Mouse (Mus musculus) adipocyte (in vitro differentiated cells): ENCODE measurements around the gene Alpk1.
"Not testable (repeated sequence)": the region's sequence is repeated elsewhere in the genome, so short reads cannot be mapped to it uniquely, and the experiment has no call there.

Source experiments
- DNase-seq: peaks from one replicate; pipeline ENCODE4 v3.0.0-alpha.2; 2016; ENCODE audit warnings: low spot score

Gene Alpk1

GRCm38 (mm10) chr3:127790234-127791055, 10.1 kb upstream of the Alpk1 start:
- peak; percentile 55 for DNase-seq

GRCm38 (mm10) chr3:127789500-127790191, 9.3 kb upstream of the Alpk1 start, which contains the start of gene Tifa:
Gene Tifa, plus strand, starts transcription at chr3:127789805.
- DNase-seq, result peak; percentile 8

GRCm38 (mm10) chr3:127788919-127789318, 8.6 kb upstream of the Alpk1 start:
- no peak for DNase-seq

- DNase-seq, result no peak
These were observed 7.7 kb upstream of the Alpk1 start for GRCm38 (mm10) chr3:127788038-127788437.

- DNase-seq, result no peak
These were observed 6.7 kb upstream of the Alpk1 start for GRCm38 (mm10) chr3:127787032-127787431.

- DNase-seq, result not testable (repeated sequence)
These were observed 3.4 kb upstream of the Alpk1 start for GRCm38 (mm10) chr3:127783680-127784079.

- DNase-seq, result no peak
These were observed 2.6 kb upstream of the Alpk1 start for GRCm38 (mm10) chr3:127782921-127783320.

- no peak for DNase-seq
These were observed 594 bp upstream of the Alpk1 start for GRCm38 (mm10) chr3:127780921-127781320.

- DNase-seq, result no peak
These were observed 11.2 kb downstream of the Alpk1 start for GRCm38 (mm10) chr3:127769146-127769545.

GRCm38 (mm10) chr3:127765971-127766370, 14.4 kb downstream of the Alpk1 start:
- no peak for DNase-seq

- no peak for DNase-seq
These were observed 15.8 kb downstream of the Alpk1 start for GRCm38 (mm10) chr3:127764541-127764940.

GRCm38 (mm10) chr3:127763076-127763612, 17.2 kb downstream of the Alpk1 start:
- DNase-seq, result peak; percentile 86

GRCm38 (mm10) chr3:127762403-127762802, 17.9 kb downstream of the Alpk1 start:
- no peak for DNase-seq

- DNase-seq, result peak; percentile 67
These were observed 21.1 kb downstream of the Alpk1 start for GRCm38 (mm10) chr3:127759212-127759611.

- DNase-seq, result peak; percentile 5
These were observed 21.5 kb downstream of the Alpk1 start for GRCm38 (mm10) chr3:127758806-127759205.

GRCm38 (mm10) chr3:127757886-127758301, 22.4 kb downstream of the Alpk1 start:
- DNase-seq, result no peak

- DNase-seq, result no peak
These were observed 23.9 kb downstream of the Alpk1 start for GRCm38 (mm10) chr3:127756458-127756857.

- no peak for DNase-seq
These were observed 30.3 kb downstream of the Alpk1 start for GRCm38 (mm10) chr3:127749981-127750562.

- no peak for DNase-seq
These were observed 31.1 kb downstream of the Alpk1 start for GRCm38 (mm10) chr3:127749266-127749665.

- DNase-seq, result no peak
These were observed 31.7 kb downstream of the Alpk1 start for GRCm38 (mm10) chr3:127748644-127749043.

GRCm38 (mm10) chr3:127745911-127746640, 34.3 kb downstream of the Alpk1 start:
- DNase-seq, result no peak

- DNase-seq, result no peak
These were observed 34.8 kb downstream of the Alpk1 start for GRCm38 (mm10) chr3:127745504-127745903.
